Mouse (Mus musculus) liver, embryonic 16.5 days (tissue): ENCODE data around the gene Pmf1. TPM values are rescaled to one million over a fixed set of nuclear protein-coding genes. Genes with fewer than 3 reads are reported as not detected.
"Not testable (repeated sequence)": the region's sequence is repeated elsewhere in the genome, so short reads cannot be mapped to it uniquely, and the experiment has no call there.

Source experiments
- ATAC-seq: fragments of 200-750 bp; cut with Nextera tagmentation; 2 replicates; pipeline ENCODE4 v1.8.0; 2017; ENCODE audit warnings: low read depth, mild to moderate bottlenecking, moderate number of reproducible peaks, moderate library complexity
- H3K27ac ChIP-seq: fragments of 300-500 bp; sonication (generic); 2 replicates; pipeline ENCODE4 v1.5.1; 2014; ENCODE audit warnings: mild to moderate bottlenecking, low read length
- H3K27me3 ChIP-seq: fragments of 300-500 bp; sonication (generic); 2 replicates; pipeline ENCODE4 v1.6.1; 2014; ENCODE audit warnings: low read depth, low read length, mixed read lengths; ENCODE audit not compliant: control insufficient read depth, insufficient read depth
- H3K36me3 ChIP-seq: fragments of 300-500 bp; sonication (generic); 2 replicates; pipeline ENCODE4 v1.6.1; 2014; ENCODE audit warnings: mild to moderate bottlenecking; ENCODE audit not compliant: control insufficient read depth, insufficient read depth
- H3K4me1 ChIP-seq: fragments of 300-500 bp; sonication (generic); 2 replicates; pipeline ENCODE4 v1.6.1; 2014; ENCODE audit warnings: low read depth, low read length, mixed read lengths; ENCODE audit not compliant: control insufficient read depth
- H3K4me2 ChIP-seq: fragments of 300-500 bp; sonication (generic); 2 replicates; pipeline ENCODE4 v1.6.1; 2014; ENCODE audit warnings: low read depth, low read length, mixed read lengths
- H3K4me3 ChIP-seq: fragments of 300-500 bp; sonication (generic); 2 replicates; pipeline ENCODE4 v1.5.1; 2014; ENCODE audit warnings: low read depth, mild to moderate bottlenecking, low read length
- H3K9ac ChIP-seq: fragments of 300-500 bp; sonication (generic); 2 replicates; pipeline ENCODE4 v1.6.1; 2014; ENCODE audit warnings: low read depth, low read length
- H3K9me3 ChIP-seq: fragments of 300-500 bp; sonication (generic); replicated peaks from 2 replicates; pipeline ENCODE4 v1.6.1; 2016; ENCODE audit warnings: low read length; ENCODE audit not compliant: control insufficient read depth
- WGBS: fragments of 180-500 bp; shearing (Covaris S2); extraction: QIAGEN DNeasy Blood & Tissue Kit; methylation state at CpG from one replicate; pipeline ENCODE4 v1.1.7; 2014; ENCODE audit not compliant: insufficient replicate concordance; 5-methylcytosine and 5-hydroxymethylcytosine counted together
- polyA plus RNA-seq: library from polyadenylated mRNA; unstranded; fragments of >200 nt; fragmentation: Nextera tagmentation; extraction: Ambion mirVana; gene quantifications from 2 replicates; pipeline ENCODE4 v1.2.1, GENCODE M21; 2015

The Pmf1 gene
- polyA plus RNA-seq, 1 experiment from 2014 or later: 69.7 TPM

DNA sequence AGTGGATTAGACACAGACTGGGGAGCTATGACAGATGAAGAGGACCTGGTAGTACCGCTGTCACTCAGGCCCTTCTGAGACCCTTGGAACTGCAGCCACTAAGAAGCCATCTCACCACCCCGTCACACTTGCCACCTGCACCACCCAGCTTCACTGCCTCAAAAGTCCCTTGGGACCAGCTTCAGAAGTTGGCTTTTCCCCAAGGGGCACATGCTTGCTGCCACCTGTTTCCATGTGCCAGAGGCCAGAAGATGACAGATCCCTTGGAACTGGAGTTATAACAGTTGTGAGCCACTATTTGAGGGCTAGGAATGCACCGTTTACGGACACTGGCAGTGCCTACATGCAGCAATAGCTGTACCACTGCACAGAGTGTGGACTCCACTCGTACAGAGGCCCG lies 14.8 kb downstream of the Pmf1 start:
- no peak for ATAC-seq
- WGBS: 83% methylated on average over 6 of the region's 6 CpGs
- Histone ChIP-seq H3K4me3 (no peak overlapping the region), H3K27ac (no peak overlapping the region), H3K4me2 (no peak overlapping the region), H3K27me3 (no peaks in the 10 kb centered on the region), H3K9ac (no peak overlapping the region), H3K36me3 (peaks cover 4% of the 10 kb centered on the region), H3K4me1 (no peaks in the 10 kb centered on the region), H3K9me3 (no peaks in the 10 kb centered on the region)

DNA sequence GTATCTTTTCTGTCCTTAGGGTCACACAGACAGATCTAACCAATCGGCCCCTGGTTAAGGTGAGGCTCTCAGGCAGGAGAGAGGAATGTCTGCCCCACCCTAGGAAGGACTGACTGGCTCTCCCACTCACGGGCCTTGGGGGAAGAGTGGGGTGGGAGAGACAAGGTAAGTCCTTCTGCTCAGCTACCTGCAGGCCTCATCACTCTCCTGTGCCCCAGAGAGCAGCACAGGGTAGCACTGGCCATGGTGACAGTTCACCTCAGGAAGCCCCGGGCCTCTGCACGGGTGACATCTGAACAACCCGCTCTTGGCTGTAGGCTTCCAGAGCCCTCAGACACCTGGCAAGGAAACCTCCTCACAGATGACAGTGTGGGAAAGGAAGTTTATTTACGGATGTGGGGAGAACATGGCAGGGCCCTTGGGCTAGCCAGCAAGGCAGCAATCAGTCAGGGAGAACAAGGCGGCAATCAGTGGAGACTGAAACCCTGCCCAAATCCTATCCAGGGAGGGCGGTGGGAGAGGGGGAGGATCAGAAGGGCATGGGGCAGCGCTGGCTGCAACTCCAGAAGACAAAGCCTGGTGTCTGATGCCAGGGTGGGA lies 16.3 kb downstream of the Pmf1 start:
- WGBS: 85% methylated on average over 9 of the region's 9 CpGs
- H3K9ac ChIP-seq: no peak overlapping the region

DNA sequence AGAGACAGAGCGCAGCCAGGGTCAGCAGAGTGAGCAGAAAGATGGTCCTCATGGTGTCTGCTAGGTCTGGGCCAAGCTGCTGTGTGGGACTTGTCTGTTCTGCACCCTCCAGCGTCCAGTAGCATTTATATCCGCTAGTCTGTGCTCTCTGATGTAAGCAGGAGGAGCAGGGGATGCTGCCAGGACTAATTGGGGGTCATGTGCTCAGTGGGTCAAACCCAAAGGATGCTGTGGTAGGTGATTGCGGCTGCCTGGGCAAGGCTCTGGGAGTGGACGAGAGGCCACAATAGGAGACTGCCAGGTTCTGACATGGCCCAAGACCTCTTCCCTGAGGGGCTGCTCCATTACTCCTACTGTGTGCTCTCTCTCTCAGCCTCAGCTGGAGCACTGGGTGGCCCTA lies 25.8 kb downstream of the Pmf1 start, which contains the start of gene Bglap:
Gene Bglap (minus strand): TSS at position 101 of the 400 bp plus-strand sequence.
- ATAC-seq: no peak
- H3K36me3 ChIP-seq: no peaks in the 10 kb centered on the region
- no peak within 1 kb of the TSS for H3K4me2 ChIP-seq
- no peaks in the 10 kb centered on the region for H3K9me3 ChIP-seq
- 62% methylated on average over 5 of the region's 5 CpGs for WGBS
- H3K9ac ChIP-seq: no peak within 1 kb of the TSS
- no peaks in the 10 kb centered on the region for H3K27me3 ChIP-seq
- H3K27ac ChIP-seq: no peak within 1 kb of the TSS
- no peak within 1 kb of the TSS for H3K4me3 ChIP-seq
- H3K4me1 ChIP-seq: no peaks in the 10 kb centered on the region; the same call in 1 of the 2 replicates

More for the DNA sequence above, 16.3 kb downstream of the Pmf1 start:
- H3K27ac ChIP-seq: no peak overlapping the region
- no peaks in the 10 kb centered on the region for H3K4me1 ChIP-seq
- no peak for ATAC-seq
- no peaks in the 10 kb centered on the region for H3K27me3 ChIP-seq
- peaks cover 8% of the 10 kb centered on the region for H3K36me3 ChIP-seq
- no peaks in the 10 kb centered on the region for H3K9me3 ChIP-seq
- no peak overlapping the region for H3K4me3 ChIP-seq
- no peak overlapping the region for H3K4me2 ChIP-seq

GRCm38 (mm10) chr3:88382383-88382782 lies 27.7 kb downstream of the Pmf1 start:
- ATAC-seq, H3K27me3 ChIP-seq, H3K4me3 ChIP-seq, H3K4me1 ChIP-seq, H3K36me3 ChIP-seq, H3K9ac ChIP-seq, H3K27ac ChIP-seq, H3K4me2 ChIP-seq, H3K9me3 ChIP-seq: not testable (repeated sequence)
- 0% methylated on average over 1 of the region's 7 CpGs for WGBS

- 14% methylated on average over 20 of the region's 22 CpGs for WGBS
- not testable (repeated sequence) for H3K9me3 ChIP-seq, H3K36me3 ChIP-seq, H3K27me3 ChIP-seq, H3K4me1 ChIP-seq, H3K27ac ChIP-seq, H3K9ac ChIP-seq, H3K4me3 ChIP-seq
- ATAC-seq: peak; percentile 82
- peak overlapping the region; percentile 18; the same call in 1 of the 2 replicates for H3K4me2 ChIP-seq
Observed at GRCm38 (mm10) chr3:88381389-88382315, 28.5 kb downstream of the Pmf1 start.

GRCm38 (mm10) chr3:88378599-88378998 lies 31.5 kb downstream of the Pmf1 start, which contains the start of gene Bglap2:
TSS of gene Bglap2 (minus strand) at chr3:88378699.
- WGBS: 60% methylated on average over 5 of the region's 5 CpGs
- ATAC-seq, H3K27ac ChIP-seq, H3K4me3 ChIP-seq, H3K4me2 ChIP-seq, H3K9me3 ChIP-seq, H3K9ac ChIP-seq, H3K27me3 ChIP-seq, H3K4me1 ChIP-seq, H3K36me3 ChIP-seq: not testable (repeated sequence)

DNA sequence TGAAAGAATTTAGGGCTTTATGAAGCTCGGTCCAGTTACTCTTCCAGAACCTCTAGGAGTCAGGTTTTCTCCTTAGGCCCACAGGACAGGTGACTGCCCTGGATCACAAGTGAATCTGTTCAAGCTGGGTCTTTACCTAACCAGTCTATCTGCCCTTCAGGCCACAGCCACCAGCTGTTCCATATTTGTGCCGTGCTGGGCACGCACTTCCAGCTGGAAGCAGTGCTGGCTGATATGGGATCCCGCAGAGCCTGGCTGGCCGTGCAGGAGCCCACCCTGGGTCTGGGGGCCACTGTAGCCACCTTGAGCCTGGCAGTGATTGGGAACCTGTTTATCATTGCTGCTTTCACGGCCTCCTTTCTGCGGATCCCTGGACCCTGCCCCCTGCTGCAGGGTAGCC lies 33.5 kb downstream of the Pmf1 start:
- not testable (repeated sequence) for ATAC-seq, H3K4me3 ChIP-seq, H3K27ac ChIP-seq, H3K4me2 ChIP-seq, H3K36me3 ChIP-seq, H3K4me1 ChIP-seq, H3K9ac ChIP-seq, H3K9me3 ChIP-seq, H3K27me3 ChIP-seq
- 43% methylated on average over 5 of the region's 7 CpGs for WGBS

- not testable (repeated sequence) for H3K27me3 ChIP-seq, H3K36me3 ChIP-seq, H3K9ac ChIP-seq, H3K4me1 ChIP-seq, H3K27ac ChIP-seq, H3K4me3 ChIP-seq, H3K9me3 ChIP-seq
- peak overlapping the region; percentile 35; the same call in 1 of the 2 replicates for H3K4me2 ChIP-seq
- 10% methylated on average over 17 of the region's 19 CpGs for WGBS
- ATAC-seq: peak; percentile 82
Observed at GRCm38 (mm10) chr3:88375750-88376626, 34.1 kb downstream of the Pmf1 start.
